Mouse (Mus musculus) intestine, embryonic 14.5 days (tissue): ENCODE measurements around the gene Gm39115. TPM values are rescaled to one million over a fixed set of nuclear protein-coding genes. Genes with fewer than 3 reads are reported as not detected.
A peak's percentile ranks its signal among the peaks of the same experiment; 100 is the strongest.
"Not testable (repeated sequence)": the region's sequence is repeated elsewhere in the genome, so short reads cannot be mapped to it uniquely, and the experiment has no call there.

Experiments
- ATAC-seq: fragments of 200-750 bp; cut with Nextera tagmentation; replicated peaks from 2 replicates; pipeline ENCODE4 v1.8.0; 2017; ENCODE audit warnings: low read depth, moderate number of reproducible peaks, moderate TSS enrichment, moderate library complexity; ENCODE audit not compliant: low FRiP score, low TSS enrichment
- DNase-seq: peaks from one replicate; pipeline ENCODE4 v3.0.0-alpha.2; 2018; ENCODE audit warnings: low spot score
- H3K27ac ChIP-seq: fragments of 300-500 bp; sonication (generic); 2 replicates; pipeline ENCODE4 v1.5.1; 2014; ENCODE audit warnings: low read depth, mild to moderate bottlenecking, control low read depth
- H3K27me3 ChIP-seq: fragments of 300-500 bp; sonication (generic); replicated peaks from 2 replicates; pipeline ENCODE4 v1.6.1; 2014; ENCODE audit warnings: low read length, control low read depth; ENCODE audit not compliant: control insufficient read depth, insufficient read depth
- H3K36me3 ChIP-seq: fragments of 300-500 bp; sonication (generic); 2 replicates; pipeline ENCODE4 v1.6.1; 2014; ENCODE audit warnings: low read length, control low read depth; ENCODE audit not compliant: control insufficient read depth, insufficient read depth
- H3K4me1 ChIP-seq: fragments of 300-500 bp; sonication (generic); replicated peaks from 2 replicates; pipeline ENCODE4 v1.6.1; 2014; ENCODE audit warnings: low read length, control low read depth, mixed read lengths; ENCODE audit not compliant: control insufficient read depth, insufficient read depth
- H3K4me2 ChIP-seq: fragments of 300-500 bp; sonication (generic); 2 replicates; pipeline ENCODE4 v1.6.1; 2014; ENCODE audit warnings: low read length
- H3K4me3 ChIP-seq: fragments of 300-500 bp; sonication (generic); 2 replicates; pipeline ENCODE4 v1.5.1; 2014; ENCODE audit warnings: low read depth, low read length, control low read depth, mixed read lengths
- H3K9ac ChIP-seq: fragments of 300-500 bp; sonication (generic); 2 replicates; pipeline ENCODE4 v1.6.1; 2014; ENCODE audit warnings: mild to moderate bottlenecking, low read length
- H3K9me3 ChIP-seq: fragments of 300-500 bp; sonication (generic); 2 replicates; pipeline ENCODE4 v1.6.1; 2016; ENCODE audit warnings: low read length, control low read depth; ENCODE audit not compliant: control insufficient read depth
- whole genome bisulfite sequencing: fragments of 180-500 bp; shearing (Covaris S2); extraction: QIAGEN DNeasy Blood & Tissue Kit; methylation state at CpG from one replicate; pipeline ENCODE4 v1.1.7; 2014; 5-methylcytosine and 5-hydroxymethylcytosine counted together
- polyA plus RNA-seq: library from polyadenylated mRNA; unstranded; fragments of >200 nt; fragmentation: Nextera tagmentation; extraction: Ambion mirVana; gene quantifications from 2 replicates; pipeline ENCODE4 v1.2.1, GENCODE M21; 2014

Gm39115 gene
- not detected in 2 replicates for polyA plus RNA-seq

- ATAC-seq, H3K36me3 ChIP-seq, H3K27me3 ChIP-seq, H3K9me3 ChIP-seq, H3K4me3 ChIP-seq, DNase-seq, H3K4me1 ChIP-seq, H3K27ac ChIP-seq, H3K9ac ChIP-seq, H3K4me2 ChIP-seq: not testable (repeated sequence)
- 53% methylated on average over 2 of the region's 2 CpGs for WGBS
Observed at GRCm38 (mm10) chr7:142135934-142136333, at the start of gene Gm39115. TSS of gene Gm39115 (minus strand) at chr7:142136034.

- no peaks in the 10 kb centered on the region for H3K36me3 ChIP-seq
- H3K4me1 ChIP-seq = no peaks in the 10 kb centered on the region
- H3K9ac ChIP-seq = no peak overlapping the region
- no peak for ATAC-seq
- no peak for DNase-seq
- no peak overlapping the region for H3K27ac ChIP-seq
- WGBS = 43% methylated on average over 1 of the region's 1 CpGs
- H3K4me3 ChIP-seq = no peak overlapping the region
- no peaks in the 10 kb centered on the region for H3K9me3 ChIP-seq
- H3K27me3 ChIP-seq = no peaks in the 10 kb centered on the region
- H3K4me2 ChIP-seq = no peak overlapping the region
Observed at GRCm38 (mm10) chr7:142181021-142181420, 45.2 kb upstream of the Gm39115 start.

GRCm38 (mm10) chr7:142178685-142179084 lies 42.9 kb upstream of the Gm39115 start:
- 85% methylated on average over 1 of the region's 1 CpGs for WGBS
- no peak overlapping the region for H3K27ac ChIP-seq
- ATAC-seq (no peak), DNase-seq (no peak)
- no peaks in the 10 kb centered on the region for H3K36me3 ChIP-seq
- no peaks in the 10 kb centered on the region for H3K27me3 ChIP-seq
- H3K9me3 ChIP-seq = no peaks in the 10 kb centered on the region
- no peak overlapping the region for H3K4me2 ChIP-seq
- H3K9ac ChIP-seq = no peak overlapping the region
- no peak overlapping the region for H3K4me3 ChIP-seq
- H3K4me1 ChIP-seq = no peaks in the 10 kb centered on the region

GRCm38 (mm10) chr7:142175905-142176304 lies 40.1 kb upstream of the Gm39115 start, which contains the start of gene Krtap5-2:
TSS of gene Krtap5-2 (minus strand) at chr7:142176005.
- not testable (repeated sequence) for H3K4me2 ChIP-seq, ATAC-seq
- DNase-seq = peak; percentile 43

GRCm38 (mm10) chr7:142169836-142170235 lies 34.0 kb upstream of the Gm39115 start:
- WGBS = 49% methylated on average over 3 of the region's 3 CpGs
- Histone ChIP-seq H3K4me3 (no peak overlapping the region), H3K4me1 (no peaks in the 10 kb centered on the region), H3K9ac (no peak overlapping the region), H3K36me3 (no peaks in the 10 kb centered on the region), H3K27me3 (no peaks in the 10 kb centered on the region), H3K27ac (no peak overlapping the region), H3K4me2 (no peak overlapping the region), H3K9me3 (no peaks in the 10 kb centered on the region)
- ATAC-seq (no peak), DNase-seq (peak; percentile 48)

More at GRCm38 (mm10) chr7:142175905-142176304, 40.1 kb upstream of the Gm39115 start, which contains the start of gene Krtap5-2:
- H3K4me3 ChIP-seq, H3K4me1 ChIP-seq, H3K9me3 ChIP-seq, H3K27ac ChIP-seq, H3K9ac ChIP-seq, H3K36me3 ChIP-seq, H3K27me3 ChIP-seq: not testable (repeated sequence)

- ATAC-seq, H3K27me3 ChIP-seq, H3K9me3 ChIP-seq, H3K36me3 ChIP-seq, H3K4me3 ChIP-seq, H3K4me2 ChIP-seq, H3K27ac ChIP-seq, H3K4me1 ChIP-seq, DNase-seq, H3K9ac ChIP-seq: not testable (repeated sequence)
Observed at GRCm38 (mm10) chr7:142165639-142166038, 29.8 kb upstream of the Gm39115 start, which contains the start of gene Gm4553. TSS of gene Gm4553 (minus strand) at chr7:142165739.

GRCm38 (mm10) chr7:142159366-142159765 lies 23.5 kb upstream of the Gm39115 start:
- 91% methylated on average over 3 of the region's 3 CpGs for WGBS
- H3K4me1 ChIP-seq = no peaks in the 10 kb centered on the region
- no peak overlapping the region for H3K9ac ChIP-seq
- H3K27ac ChIP-seq = no peak overlapping the region
- no peaks in the 10 kb centered on the region for H3K9me3 ChIP-seq
- ATAC-seq = no peak
- no peak overlapping the region for H3K4me3 ChIP-seq
- H3K4me2 ChIP-seq = no peak overlapping the region
- peak; percentile 29 for DNase-seq
- no peaks in the 10 kb centered on the region for H3K36me3 ChIP-seq
- no peaks in the 10 kb centered on the region for H3K27me3 ChIP-seq

- H3K27ac ChIP-seq, H3K4me1 ChIP-seq, H3K9ac ChIP-seq, H3K9me3 ChIP-seq, H3K36me3 ChIP-seq, ATAC-seq, DNase-seq, H3K4me3 ChIP-seq, H3K27me3 ChIP-seq, H3K4me2 ChIP-seq: not testable (repeated sequence)
- WGBS = 31% methylated on average over 2 of the region's 2 CpGs
Observed at GRCm38 (mm10) chr7:142157013-142157412, 21.2 kb upstream of the Gm39115 start, which contains the start of gene Gm29735. TSS of gene Gm29735 (minus strand) at chr7:142157113.

GRCm38 (mm10) chr7:142155308-142155707 lies 19.5 kb upstream of the Gm39115 start:
- no peaks in the 10 kb centered on the region for H3K4me1 ChIP-seq
- WGBS = 56% methylated on average over 1 of the region's 1 CpGs
- ATAC-seq (no peak), DNase-seq (no peak)
- no peaks in the 10 kb centered on the region for H3K27me3 ChIP-seq
- H3K9me3 ChIP-seq = no peaks in the 10 kb centered on the region
- H3K27ac ChIP-seq = no peak overlapping the region
- no peak overlapping the region for H3K9ac ChIP-seq
- H3K4me2 ChIP-seq = no peak overlapping the region
- no peaks in the 10 kb centered on the region for H3K36me3 ChIP-seq
- no peak overlapping the region for H3K4me3 ChIP-seq
